Mouse (Mus musculus): ENCODE data around the gene Ube3a.

The Ube3a gene

DNA sequence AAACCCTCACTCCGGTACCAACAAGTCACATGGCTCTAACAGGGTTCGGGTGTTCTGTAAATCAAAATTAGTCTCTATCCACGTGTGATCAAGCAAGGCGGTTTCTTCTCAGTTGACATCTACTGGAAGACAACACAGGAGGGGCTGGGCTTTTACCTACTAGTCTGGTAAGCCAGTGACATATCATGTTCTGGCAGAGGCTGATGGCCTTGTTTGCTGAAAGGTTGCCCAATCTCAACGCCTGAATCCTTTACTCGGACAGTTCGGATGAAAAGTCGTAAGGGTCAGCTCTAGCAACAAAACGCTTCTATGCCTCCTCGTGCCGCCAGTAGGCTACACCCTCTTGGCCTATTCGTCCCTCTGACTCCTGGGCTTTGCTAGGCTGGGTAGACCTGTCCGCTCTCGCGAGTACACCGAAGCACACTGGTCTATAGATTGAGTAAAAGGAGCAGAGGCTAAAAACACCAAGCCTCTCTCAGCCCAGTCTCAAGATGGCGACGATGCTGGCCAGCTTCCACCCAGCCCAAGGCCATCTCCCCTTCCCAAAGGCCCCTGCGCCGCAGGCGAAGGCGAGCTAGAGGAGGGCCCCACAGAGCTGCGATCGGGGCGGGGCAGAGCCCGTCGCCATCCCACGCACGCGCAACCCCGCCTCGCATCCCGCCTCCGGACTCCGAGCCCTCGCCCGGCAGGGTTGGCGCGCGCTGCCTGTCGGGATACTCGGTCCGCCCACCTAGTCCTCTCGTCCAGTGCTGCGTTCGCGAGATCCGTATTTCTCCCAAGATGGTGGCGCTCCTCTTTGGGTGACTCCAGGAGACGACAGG is at the start of gene Ube3a:
Gene Ube3a, plus strand, starts transcription at position 706 of the 821 bp plus-strand sequence.
- DNase-seq (ENCODE audit: low read depth, low spot score) = peak; percentile 96

- no peak for DNase-seq (ENCODE audit: low read depth, low spot score)
Observed at GRCm38 (mm10) chr7:59192831-59193230, 35.7 kb upstream of the Ube3a start.

DNA sequence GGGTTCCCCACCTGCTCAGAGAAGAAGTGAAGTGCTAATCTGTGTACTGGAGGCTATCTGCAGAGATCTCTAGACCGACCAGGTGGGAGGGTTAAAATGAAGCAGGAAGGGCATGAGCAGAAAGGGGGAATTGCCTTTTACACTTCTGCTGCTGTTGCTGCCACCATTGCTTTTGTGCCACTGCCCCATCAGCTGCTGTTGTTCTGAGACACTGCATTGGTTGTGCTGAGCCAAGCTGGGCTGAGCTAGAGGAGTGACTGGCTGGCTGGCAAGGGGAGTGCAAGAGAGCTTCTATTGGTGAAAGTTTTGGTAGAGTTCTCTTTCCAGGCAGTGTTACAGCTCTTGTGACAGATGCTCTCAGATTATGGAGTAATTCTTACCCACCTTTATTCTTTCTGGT is 13.6 kb upstream of the Ube3a start:
- DNase-seq (ENCODE audit: low read depth, low spot score) = no peak

GRCm38 (mm10) chr7:59221244-59221643 is 7.3 kb upstream of the Ube3a start:
- no peak for DNase-seq (ENCODE audit: low read depth, low spot score)

DNA sequence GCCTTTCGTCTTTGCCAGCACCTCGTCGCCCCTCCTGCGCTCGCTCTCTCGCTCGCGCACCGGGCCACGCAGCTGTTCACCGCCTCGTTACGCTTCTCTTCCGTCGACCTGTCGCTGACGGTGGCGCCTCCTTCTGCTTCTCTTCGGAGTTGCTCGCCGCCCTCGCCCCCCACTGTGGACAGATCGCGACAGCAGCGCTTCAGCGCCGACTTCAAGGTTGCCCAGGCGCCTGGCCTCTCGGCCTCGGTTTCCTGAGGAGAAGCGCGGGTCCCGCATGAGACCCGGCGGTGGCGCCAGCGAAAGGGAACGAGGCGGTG is 274 bp downstream of the Ube3a start:
- DNase-seq (ENCODE audit: low read depth, low spot score) = no peak

- peak; percentile 37 for DNase-seq (ENCODE audit: low read depth, low spot score)
Observed at GRCm38 (mm10) chr7:59229183-59229911, 797 bp downstream of the Ube3a start.

DNA sequence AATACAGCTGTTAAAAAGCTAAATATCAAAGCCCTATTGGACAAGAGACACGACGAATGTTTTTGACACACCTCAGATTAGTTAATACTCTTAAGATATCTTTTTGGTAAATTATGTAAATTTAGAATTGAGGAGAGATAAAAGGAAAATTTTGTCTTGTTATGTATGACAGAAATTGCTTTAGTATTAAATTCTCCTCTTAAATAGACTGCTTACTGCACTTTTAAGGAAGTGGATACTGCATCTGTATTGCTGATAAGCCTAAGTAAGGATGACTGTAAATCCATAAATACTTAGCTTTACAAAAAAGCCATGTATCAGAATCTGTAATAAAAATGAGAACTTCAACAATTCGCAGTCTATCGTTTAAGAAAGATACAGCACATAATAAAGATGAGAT is 1.8 kb downstream of the Ube3a start:
- no peak for DNase-seq (ENCODE audit: low read depth, low spot score)

DNA sequence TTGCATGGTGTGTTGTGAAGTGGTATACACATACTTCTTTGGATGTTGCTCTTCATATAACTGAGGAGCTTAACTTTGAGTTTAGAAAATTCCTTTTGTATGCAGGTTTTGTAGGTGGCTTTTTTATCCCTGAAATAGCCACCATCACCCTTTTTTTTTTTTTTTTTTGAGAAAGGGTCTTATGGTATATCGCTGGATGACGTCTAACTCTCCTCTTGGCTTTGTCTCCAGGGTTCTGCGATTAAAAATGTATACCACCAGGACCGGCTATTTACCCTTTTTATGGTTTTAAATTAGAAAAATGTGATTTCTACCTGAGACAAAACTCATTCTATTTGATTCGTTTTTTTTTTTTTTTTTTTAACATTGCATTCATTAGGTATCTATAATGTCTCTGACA is 2.2 kb downstream of the Ube3a start:
- no peak for DNase-seq (ENCODE audit: low read depth, low spot score)

- no peak for DNase-seq (ENCODE audit: low read depth, low spot score)
Observed at GRCm38 (mm10) chr7:59231960-59232359, 3.4 kb downstream of the Ube3a start.

DNA sequence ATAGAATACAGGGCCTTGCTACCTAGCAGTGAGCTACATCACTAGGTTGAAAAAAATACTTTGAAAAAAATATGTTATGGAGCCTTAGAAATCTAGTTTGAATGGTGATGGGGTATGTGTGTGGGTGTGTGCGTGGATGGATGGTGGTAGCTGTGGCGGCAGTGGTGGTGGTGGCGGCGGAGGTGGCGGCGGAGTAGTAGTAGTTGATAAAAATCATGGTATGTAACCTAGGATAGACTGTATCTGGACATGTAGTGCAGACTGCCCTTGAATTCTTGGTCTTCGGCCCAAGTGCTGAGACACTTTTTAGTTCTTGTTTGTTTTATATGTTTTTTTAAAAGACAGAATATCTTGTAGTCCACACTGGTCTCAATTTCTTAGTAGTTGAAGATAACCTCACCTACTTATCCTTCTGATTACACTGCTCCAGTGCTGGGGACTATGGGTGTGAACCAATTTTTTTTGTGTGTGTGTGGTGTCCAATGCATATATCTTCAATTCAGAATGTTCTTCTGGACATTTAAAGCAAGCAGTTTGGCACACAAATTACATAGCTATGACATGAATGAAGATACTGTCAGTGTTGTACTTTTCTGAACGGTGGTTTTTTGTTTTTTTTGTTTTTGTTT is 6.3 kb downstream of the Ube3a start:
- DNase-seq (ENCODE audit: low read depth, low spot score) = no peak

DNA sequence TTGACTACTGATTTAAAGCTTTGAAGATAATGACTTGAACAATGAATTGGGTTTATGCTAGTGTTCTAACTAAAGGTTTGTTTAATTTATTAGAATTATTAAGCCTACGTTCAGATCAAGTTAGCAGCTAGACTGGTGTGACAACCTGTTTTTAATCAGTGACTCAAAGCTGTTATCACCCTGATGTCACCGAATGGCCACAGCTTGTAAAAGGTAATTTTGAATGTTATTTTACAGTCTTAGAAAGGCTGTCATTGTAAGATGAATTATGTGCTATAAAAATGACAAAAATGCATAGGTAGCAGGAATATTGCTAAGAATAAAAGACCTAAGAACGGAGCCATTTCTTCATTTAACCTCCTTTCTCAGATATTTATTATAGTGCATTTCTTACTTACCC is 14.7 kb downstream of the Ube3a start:
- no peak for DNase-seq (ENCODE audit: low read depth, low spot score)

DNA sequence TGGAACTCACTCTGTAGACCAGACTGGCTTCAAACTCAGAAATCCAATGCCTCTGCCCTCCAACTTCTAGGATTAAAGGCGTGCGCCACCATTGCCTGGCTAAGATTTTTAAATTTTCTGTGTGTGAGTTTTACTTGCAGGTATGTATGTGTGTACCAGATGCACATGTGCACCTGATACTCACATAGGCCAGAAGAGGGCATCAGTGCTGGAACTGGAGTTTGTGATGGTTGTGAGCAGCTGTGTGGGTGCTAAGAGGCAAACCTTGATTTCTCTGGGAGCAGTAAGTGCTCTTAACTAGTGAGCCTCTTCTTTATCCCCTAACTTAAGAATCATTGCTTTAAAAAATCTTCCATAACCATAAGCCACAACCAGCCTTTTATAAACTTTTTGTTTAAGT is 17.0 kb downstream of the Ube3a start:
- DNase-seq (ENCODE audit: low read depth, low spot score) = no peak

GRCm38 (mm10) chr7:59253373-59253772 is 24.8 kb downstream of the Ube3a start:
- no peak for DNase-seq (ENCODE audit: low read depth, low spot score)

DNA sequence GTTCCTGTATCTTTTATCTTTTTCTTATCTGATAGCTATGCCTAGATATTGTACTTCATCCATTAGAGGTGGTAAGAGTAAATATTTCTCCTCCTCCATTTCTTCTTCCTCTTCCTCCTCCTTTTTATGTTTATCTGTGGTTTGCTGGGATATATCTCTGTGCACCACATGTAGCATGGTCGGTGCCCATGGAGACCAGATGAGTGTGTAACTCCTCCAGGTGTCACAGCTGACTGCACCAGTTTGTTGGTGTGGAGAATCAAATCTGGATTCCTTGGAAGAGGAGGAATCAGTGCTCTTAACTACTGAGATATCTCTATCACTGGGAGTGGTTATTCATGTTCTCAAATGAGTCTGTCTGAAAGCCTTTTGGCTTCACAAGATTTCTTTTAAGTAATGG is 37.0 kb downstream of the Ube3a start:
- DNase-seq (ENCODE audit: low read depth, low spot score) = no peak

DNA sequence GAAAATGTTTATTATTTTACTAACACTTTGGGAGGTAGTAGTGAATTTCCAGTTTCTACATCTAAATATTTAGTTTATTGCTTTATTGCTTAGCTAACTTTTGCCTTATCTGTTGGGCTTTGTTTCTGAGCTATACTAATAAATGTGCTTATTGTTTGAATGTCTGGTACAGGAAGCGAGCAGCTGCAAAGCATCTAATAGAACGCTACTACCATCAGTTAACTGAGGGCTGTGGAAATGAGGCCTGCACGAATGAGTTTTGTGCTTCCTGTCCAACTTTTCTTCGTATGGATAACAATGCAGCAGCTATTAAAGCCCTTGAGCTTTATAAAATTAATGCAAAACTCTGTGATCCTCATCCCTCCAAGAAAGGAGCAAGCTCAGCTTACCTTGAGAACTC is 43.2 kb downstream of the Ube3a start:
- DNase-seq (ENCODE audit: low read depth, low spot score) = no peak

DNA sequence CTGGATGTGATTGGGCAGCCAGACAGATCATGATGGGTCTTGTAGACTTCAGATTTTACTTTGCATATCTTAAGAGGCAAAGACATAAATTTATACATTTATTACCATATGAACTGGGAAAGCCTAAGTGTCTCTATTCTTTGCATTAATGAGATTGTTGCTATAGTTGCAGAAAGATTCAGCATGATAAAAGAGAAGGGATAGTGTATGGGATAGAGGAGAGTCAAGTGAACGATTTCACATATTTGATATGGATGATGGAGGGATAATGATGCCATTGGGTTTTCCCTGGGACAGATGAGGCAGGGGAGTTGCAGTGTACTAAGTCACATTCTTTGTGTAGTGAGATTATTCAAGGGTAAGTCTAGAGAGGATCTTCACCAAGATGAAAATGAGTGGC is 84.0 kb downstream of the Ube3a start:
- no peak for DNase-seq (ENCODE audit: low read depth, low spot score)

- no peak for DNase-seq (ENCODE audit: low read depth, low spot score)
Observed at GRCm38 (mm10) chr7:59322759-59323158, 94.2 kb downstream of the Ube3a start.

Measured in mesoderm, embryonic 11.5 days (tissue).